Mouse (Mus musculus) v-Abl transformed pro-B cells (cell line): ENCODE measurements around the gene Napepld.

Experiments
- in situ Hi-C, 2 experiments: fragments of 400-800 bp; cut with MboI; formaldehyde crosslinking; loops; one replicate each; pipeline ENCODE4 v1.15.1; 2025; ENCODE audit not compliant: unreplicated experiment in 2 of 2

The Napepld gene

DNA sequence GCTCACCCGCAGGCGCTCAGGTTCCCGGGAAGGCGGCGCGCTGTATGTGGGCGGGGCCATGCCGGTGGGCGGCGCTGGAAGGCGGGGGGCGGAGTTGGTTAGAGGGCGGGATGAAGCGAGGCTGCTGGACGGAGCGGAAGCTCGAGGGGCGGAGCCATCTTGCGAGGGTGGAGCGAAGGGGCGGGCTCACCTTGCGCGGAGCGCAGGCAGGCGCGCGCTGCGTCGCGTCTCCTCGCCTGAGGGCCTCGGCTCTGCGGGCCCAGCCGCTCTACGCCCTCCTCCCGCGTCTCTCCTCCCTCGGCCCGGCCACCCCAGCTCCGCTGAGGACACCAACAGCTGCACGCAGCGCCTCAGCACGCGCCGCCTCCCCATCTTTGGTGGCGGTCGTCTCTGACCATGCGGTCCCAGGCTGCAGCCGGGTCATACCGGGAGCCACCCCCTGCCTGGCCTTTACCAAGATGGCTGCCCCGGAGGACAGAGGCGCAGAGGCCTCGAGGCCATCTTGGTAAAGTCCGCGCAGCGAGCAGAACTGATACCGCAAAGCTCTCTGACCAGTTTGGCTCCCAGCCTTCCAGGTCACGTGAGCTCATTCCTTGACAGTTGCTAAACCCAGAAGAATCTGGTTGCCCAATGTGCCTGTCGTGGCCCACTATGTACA lies at the start of gene Napepld:
Gene Napepld (minus strand): TSS at position 46 of the 658 bp plus-strand sequence.
- in situ Hi-C loops, result no loop called here

DNA sequence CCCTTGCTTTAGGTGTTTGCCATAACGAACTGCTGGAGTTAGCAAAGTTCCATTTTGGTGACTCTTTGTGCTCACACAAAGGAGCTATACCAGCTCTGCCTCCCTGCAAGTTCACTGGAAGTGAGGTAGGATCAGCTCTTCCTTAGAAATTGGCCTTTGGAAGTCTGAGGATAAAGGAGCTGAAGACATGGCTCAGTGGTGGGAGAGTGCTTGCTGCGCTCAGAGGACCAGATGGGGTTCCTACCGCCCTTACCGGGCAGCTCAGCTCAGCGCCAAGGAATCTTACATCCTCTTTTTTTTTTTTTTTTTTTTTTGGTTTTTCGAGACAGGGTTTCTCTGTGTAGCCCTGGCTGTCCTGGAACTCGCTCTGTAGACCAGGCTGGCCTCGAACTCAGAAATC lies 44.8 kb upstream of the Napepld start:
- in situ Hi-C loops, result loop anchor here (5.0 to 25.0 kb wide), 2 partner anchors 36 to 309 kb away; no protein-coding TSS in a partner anchor

DNA sequence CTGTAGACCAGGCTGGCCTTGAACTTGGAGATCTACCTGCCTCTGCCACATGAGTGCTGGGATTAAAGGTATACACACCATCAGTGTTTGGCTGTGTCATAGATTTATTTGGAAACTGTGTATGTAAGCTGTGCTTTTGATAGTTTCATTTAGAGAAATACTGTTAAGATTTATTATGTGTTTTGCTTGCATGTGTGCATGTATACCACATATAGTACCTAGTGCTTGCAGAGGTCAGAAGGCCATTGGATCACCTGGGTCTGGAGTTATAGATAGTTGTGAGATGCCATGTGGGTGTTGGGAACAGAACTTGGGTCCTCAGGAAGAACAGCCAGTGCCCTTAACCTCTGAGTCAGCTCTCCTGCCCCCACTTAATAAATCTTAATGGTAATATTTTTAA lies 43.5 kb upstream of the Napepld start:
- in situ Hi-C loops, result loop anchor here (5.0 to 25.0 kb wide), 2 partner anchors 38 to 307 kb away; no protein-coding TSS in a partner anchor

DNA sequence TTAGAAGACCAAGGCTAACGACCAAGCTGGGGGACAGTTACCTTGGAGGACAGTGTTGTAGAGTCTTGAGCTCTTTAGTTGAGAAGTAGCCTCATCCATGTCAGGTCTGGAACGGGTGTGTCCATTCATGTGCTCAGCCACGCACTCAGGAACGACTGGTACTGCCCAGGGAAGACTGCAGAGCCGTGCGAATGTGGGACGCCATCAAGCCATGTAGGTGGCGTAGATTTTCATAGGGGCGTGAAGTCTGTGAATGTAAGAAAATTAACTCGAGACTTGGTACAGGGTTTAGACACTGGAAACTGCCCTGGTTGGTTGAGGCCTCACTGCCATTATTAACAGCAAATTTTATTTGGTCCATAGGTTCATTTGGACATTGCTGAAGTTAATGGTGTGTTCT lies 42.4 kb upstream of the Napepld start:
- in situ Hi-C loops, result loop anchor here in 1 of 2 experiments (25.0 kb wide), 1 partner anchor 306 kb away; no protein-coding TSS in a partner anchor

DNA sequence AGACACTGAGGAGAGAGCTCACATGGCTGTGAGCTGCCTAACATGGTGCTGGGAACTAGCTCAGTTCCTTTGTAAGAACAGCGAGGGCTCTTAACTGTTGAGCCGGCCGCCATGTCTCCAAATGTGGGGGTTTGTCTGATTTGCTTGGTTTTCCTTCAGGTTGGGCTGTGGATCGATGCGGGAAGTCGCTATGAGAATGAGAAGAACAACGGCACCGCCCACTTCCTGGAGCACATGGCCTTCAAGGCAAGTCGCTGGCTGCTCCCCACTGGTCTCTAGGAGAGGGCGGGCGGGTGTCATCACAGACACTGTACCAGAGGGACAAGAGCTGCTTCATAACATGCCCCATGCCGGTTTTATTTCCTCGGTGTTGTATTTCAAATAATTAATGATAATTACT lies 38.7 kb upstream of the Napepld start:
- in situ Hi-C loops, result loop anchor here (5.0 to 25.0 kb wide), 5 partner anchors 88 to 478 kb away; no protein-coding TSS in a partner anchor

DNA sequence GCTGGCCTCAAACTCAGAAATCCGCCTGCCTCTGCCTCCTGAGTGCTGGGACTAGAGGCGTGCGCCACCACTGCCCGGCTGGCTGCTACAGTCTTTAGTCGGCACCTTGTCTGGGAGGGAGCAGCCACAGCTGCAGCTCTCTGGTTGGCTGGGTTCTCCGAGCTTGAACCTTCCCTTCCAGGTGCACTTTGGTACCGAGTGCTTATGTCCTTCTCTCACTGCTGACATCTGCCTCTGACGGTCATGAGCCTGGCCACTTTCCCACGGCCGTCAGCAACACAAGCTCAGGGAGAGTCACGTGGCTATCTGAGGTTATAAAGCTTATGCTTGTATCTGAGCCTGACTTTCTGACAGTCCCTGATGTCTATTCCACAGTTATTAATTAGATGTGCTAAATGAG lies 37.9 kb upstream of the Napepld start:
- in situ Hi-C loops, result loop anchor here (5.0 to 25.0 kb wide), 5 partner anchors 87 to 477 kb away; no protein-coding TSS in a partner anchor

DNA sequence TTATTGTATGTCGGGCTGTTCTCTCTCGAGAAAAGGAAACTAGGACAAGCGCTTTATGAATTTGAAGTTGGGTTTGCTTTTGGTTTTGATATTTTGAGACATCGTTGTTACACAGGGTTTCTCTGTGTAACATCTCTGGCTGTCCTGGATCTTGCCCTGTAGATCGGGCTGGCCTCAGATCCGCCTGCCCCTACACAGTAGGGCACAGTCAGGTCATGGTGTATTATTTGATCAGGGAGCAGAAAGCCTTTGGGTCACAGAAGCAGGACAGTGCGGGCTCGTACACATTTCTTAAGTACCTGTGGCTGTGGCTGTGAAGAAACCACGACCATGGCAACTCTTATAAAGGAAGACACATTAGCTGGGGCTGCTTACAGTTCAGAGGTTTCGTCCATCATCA lies 36.4 kb upstream of the Napepld start:
- in situ Hi-C loops, result loop anchor here (5.0 to 25.0 kb wide), 5 partner anchors 85 to 475 kb away; no protein-coding TSS in a partner anchor

DNA sequence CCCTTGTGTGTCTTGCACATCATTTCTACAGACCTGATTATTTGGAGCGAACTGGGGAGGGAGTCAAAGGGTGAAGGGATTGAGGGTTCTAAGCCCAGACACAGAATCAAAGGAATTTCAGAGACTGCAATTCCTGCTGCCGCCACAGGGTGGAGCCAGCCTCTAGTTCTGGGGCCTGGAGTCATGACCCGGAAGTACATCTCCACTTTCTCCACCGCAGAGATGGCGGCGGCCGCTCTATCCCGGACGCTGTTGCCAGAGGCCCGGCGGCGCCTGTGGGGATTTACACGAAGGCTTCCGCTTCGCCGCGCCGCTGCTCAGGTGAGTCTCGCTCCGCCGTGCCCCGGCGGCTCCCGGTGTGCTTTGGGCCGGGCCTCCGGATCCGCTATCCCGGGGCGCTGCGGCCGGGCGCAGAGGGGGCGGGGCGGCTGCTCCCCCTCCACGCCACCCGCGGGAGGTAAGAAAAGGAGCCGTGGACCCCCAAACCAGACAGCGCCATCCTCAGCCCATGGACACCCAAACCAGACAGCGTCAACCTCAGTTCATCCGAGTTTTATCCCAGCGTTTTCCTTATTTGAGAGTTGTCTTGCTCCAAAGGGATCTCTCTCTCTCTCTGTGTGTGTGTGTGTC lies 35.9 kb upstream of the Napepld start, which contains the start of gene Pmpcb:
Gene Pmpcb (plus strand): TSS at position 186 of the 630 bp plus-strand sequence.
- in situ Hi-C loops, result loop anchor here (5.0 to 25.0 kb wide), 5 partner anchors 85 to 475 kb away; no protein-coding TSS in a partner anchor

DNA sequence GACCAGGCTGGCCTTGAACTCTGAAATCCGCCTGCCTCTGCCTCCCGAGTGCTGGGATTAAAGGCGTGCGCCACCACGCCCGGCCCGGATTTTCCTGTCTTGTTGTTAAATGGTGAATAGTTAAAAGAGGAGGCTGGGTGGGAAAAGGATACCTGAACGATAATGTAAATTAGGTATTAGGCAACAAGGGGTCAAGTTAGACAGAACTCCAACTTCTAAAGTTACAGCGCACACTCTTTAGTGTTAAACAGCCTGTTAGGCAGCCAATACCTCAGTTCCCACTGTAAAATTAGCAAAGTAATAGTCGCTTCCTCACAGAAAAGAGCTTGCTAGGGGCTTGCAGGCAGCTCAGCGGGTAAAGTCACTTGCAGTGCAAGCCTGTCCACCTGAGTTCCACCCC lies 34.9 kb upstream of the Napepld start:
- in situ Hi-C loops, result loop anchor here (5.0 to 25.0 kb wide), 5 partner anchors 84 to 474 kb away; no protein-coding TSS in a partner anchor

DNA sequence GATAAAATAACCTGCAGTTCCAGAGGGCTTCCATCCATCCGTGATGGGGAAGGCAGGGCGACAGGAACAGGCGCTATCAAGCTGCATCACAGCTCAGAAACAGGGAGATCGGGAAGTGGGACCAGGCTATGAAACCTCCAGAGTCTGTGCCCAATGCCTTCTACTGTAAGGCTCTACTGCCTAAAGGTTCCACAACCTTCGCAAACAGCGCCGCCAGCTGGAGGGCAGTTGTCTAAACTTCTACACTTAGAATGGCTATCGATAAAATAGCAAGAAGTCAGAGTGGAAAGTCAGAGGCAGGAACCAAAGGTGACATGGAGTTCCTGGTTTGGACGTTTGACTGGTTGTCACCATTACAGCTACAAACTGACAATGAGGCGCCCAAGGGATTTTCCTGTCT lies 34.4 kb upstream of the Napepld start:
- in situ Hi-C loops, result loop anchor here (5.0 to 25.0 kb wide), 5 partner anchors 83 to 473 kb away; no protein-coding TSS in a partner anchor

DNA sequence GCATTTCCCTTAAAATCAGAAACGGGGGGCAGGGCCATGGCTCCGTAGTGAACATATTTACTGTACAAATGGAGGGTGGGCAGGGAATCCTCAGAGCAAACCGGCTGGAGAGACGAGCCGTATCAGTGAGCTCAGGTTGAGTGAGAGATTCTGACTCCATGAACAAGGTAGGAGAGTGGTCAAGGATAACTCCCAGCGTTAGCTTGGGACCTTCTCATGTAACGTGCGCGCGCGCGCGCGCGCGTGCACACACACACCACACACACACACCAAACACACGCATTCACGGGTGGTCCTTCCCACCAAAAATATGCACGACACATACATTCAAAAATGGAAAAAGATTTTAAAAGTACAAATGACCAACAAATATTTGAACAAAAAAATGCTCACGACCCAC lies 33.9 kb upstream of the Napepld start:
- in situ Hi-C loops, result loop anchor here (5.0 to 25.0 kb wide), 5 partner anchors 83 to 473 kb away; no protein-coding TSS in a partner anchor

DNA sequence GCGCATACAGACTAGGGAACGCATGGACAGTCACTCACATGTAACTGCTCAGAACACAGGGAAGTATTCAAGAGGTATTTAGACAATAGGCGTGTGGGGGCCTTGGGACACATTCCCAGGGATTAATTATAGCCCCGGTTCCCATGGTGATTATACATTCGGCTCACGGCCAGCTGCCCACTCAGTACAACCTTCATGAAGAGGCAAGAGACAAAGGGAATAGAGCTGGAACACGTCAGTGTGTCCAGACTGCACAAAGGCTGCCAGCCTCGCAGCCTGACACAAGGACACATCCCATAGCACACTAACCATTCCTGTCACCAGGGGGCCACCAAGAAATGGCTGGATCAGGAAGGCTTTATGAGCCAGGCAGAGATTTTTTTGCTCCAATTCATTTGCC lies 31.7 kb upstream of the Napepld start:
- in situ Hi-C loops, result loop anchor here in 1 of 2 experiments (5.0 to 25.0 kb wide), 3 partner anchors 76 to 468 kb away; no protein-coding TSS in a partner anchor

DNA sequence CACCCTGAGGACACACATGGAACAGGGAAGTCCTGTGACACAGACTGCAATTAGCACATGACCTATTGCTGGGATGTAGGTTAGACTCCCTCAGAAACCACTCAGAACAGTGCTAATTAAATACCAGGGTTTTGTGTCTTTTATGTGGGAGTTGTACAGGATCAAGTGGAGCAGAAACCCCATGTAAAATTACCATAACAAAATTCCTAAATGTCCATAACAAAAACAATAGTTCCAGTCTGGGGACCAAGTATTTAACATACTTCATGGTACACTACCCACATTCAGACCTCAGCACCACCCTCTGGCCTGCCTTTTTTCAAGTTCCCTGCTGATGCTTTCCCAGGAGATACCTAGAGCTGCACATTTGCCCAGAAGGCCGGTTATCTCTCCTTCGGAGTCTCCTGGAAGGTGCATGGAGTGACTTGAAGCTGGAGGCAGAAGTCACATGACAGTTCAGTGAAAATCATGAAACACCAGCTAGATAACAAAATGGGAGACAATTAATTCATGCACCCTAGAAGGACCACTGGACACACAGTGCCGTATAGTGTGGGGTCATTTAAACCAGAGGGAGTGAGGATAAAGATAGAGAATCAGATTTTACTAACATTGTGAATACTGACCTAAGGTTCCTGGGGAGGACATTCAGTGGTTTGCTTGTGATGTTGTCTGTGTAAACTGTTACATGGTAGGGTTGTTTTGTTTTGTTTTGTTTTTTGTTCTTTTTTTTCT lies 31.1 kb upstream of the Napepld start:
- in situ Hi-C loops, result loop anchor here in 1 of 2 experiments (5.0 to 25.0 kb wide), 3 partner anchors 75 to 468 kb away; no protein-coding TSS in a partner anchor

DNA sequence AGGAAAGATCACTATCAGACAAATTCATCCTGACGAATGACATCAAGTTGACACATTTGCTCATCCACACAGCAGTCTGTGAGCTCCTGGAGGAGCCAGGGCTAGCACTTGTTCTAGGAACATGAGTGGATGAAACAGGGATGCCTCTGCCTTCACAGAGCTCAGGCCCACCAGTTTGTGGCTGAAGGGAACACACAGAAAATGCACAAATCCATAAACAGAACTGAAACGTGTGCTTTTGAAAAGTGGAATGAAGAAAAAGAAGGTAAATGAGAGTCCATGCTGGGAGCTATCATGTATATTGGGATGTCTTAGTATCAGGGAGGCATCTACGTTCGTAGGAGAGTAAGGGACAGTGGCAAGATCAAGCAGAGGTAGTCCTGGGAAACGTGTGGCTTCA lies 27.9 kb upstream of the Napepld start:
- in situ Hi-C loops, result loop anchor here in 1 of 2 experiments (25.0 kb wide), 1 partner anchor 292 kb away; no protein-coding TSS in a partner anchor

DNA sequence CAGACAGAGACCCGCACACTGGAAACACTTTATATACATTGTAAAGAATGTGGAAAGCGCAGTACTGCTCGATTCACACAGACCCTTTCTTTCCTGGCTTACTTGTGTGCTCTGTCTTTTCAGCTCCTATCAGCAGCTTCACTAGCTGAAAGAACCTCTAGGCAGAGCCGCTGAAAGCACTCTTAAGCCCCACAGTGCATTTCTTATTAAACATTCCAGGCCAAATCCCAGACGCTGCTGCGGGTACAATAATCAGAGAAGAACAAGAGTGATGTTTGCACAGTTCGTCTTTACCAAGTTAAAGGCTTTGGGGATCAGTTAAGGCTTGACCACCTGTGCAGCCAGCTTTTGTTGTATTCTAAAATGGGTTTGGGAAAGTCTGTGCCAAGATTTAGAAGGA lies 23.7 kb upstream of the Napepld start:
- in situ Hi-C loops, result loop anchor here in 1 of 2 experiments (25.0 kb wide), 1 partner anchor 288 kb away; no protein-coding TSS in a partner anchor

DNA sequence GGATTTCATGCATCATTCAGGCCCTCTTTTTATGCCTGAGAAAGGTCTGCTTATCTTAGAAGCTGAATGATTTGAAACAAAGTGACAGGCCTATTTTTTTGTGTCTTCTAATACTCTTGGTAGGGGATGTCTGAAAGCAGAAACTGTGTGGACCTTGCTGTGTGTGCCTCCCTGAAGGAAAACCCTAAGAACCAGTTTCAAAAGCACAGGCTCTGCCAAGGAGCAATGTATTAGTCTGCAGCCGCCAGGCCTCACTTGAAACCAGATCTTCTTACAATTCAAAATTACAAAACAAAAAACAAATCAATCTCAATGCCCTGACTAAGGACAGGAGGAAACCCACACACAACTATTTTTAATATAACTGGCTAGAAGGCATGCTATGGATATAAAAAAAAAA lies 23.2 kb upstream of the Napepld start:
- in situ Hi-C loops, result no loop called here

DNA sequence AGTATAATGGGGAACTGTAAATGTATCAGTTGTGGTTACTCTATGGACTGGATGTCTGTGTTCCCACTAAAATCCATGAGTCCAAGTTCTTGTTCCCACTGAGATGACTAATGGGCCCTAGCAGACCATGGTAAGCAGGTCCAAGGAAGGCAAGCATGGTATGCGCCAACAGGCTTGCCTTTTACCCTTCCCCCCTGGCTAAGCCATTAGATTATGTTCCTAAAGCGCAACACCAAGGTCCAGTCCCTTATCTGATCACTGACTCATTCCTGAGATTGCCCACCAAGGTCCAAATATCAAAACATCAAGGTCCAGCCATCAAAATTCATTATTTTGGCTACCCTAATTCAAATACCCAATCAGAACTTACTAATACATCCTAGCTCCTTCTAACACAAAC lies 18.0 kb upstream of the Napepld start:
- in situ Hi-C loops, result no loop called here

DNA sequence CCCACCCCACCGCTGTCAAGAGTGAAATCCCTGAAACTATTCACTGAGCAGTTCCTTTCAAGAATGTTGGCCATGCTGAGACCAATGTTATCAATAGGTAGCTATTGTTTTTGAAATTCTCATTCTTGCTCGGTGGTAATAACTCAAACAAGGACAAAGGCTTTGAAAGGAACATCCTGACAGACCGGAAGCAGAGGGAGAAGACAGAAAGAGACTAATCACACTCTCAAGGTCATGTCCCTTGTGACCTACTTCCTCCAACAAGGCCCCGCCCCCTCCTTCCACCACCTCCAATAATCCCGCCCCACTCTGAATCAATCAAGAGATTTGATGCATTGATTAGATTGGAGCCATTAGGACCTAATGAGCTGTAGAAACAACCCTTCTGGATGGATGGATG lies 17.4 kb upstream of the Napepld start:
- in situ Hi-C loops, result no loop called here

DNA sequence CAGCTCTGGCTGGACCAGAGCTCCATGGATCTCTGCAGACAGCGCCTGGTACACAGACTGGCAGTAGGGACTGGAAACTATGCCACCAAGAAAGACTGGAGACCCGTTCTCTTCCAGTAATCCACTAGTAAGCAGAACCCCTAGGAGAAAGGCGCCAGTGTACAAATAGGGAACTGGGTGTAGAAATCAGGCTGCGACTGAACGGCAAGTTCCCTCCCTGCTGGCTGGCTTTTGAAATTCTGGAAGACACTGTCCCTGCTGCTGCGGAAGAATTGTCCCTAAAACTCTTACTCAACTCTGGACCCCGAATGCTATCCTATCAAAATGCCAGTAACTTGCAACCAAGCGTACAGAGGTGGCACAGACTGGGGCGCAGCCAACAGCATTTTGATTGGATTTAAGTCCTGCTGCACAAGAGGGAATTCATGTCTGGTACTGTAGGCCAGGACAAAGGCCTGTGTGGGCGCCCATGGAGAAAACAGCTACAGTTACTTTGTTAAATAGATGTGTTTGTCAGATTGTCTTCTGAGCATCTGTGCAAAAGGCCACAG lies 16.0 kb upstream of the Napepld start:
- in situ Hi-C loops, result no loop called here

DNA sequence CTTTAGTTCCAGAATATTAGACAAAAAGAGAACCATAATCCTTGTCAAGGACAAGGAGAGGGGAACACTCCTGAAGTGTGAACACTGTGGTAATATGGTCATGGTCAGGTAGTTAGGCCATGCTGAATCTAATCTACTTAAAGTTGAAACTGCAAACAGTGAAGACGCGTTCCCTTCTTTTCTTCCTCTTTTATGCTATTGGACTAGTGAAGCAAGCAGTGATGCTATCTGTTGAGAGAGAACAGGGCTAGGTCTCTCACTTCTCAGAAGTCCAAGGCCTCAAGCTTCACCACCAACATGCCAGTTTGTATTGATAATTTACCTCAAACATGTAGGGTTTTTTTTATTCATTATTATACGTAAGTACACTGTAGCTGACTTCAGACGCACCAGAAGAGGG lies 13.3 kb upstream of the Napepld start:
- in situ Hi-C loops, result no loop called here
